Mouse (Mus musculus) mouse embryonic stem cell (cell line): ENCODE measurements around the gene Gm27021.

Experiments
- in situ Hi-C, 2 experiments: fragments of 300-500 bp; cut with MboI; formaldehyde crosslinking; loops; 1 replicate in 1 of 2; 3 replicates in 1 of 2; pipeline ENCODE4 v1.14.3; 2019 to 2020; ENCODE audit warnings: low sequenced_read_pairs in 2 of 2, low pct_unique_long_range_greater_than_20kb in 1 of 2, mixed read lengths in 1 of 2; ENCODE audit not compliant: unreplicated experiment in 1 of 2

Gene Gm27021

DNA sequence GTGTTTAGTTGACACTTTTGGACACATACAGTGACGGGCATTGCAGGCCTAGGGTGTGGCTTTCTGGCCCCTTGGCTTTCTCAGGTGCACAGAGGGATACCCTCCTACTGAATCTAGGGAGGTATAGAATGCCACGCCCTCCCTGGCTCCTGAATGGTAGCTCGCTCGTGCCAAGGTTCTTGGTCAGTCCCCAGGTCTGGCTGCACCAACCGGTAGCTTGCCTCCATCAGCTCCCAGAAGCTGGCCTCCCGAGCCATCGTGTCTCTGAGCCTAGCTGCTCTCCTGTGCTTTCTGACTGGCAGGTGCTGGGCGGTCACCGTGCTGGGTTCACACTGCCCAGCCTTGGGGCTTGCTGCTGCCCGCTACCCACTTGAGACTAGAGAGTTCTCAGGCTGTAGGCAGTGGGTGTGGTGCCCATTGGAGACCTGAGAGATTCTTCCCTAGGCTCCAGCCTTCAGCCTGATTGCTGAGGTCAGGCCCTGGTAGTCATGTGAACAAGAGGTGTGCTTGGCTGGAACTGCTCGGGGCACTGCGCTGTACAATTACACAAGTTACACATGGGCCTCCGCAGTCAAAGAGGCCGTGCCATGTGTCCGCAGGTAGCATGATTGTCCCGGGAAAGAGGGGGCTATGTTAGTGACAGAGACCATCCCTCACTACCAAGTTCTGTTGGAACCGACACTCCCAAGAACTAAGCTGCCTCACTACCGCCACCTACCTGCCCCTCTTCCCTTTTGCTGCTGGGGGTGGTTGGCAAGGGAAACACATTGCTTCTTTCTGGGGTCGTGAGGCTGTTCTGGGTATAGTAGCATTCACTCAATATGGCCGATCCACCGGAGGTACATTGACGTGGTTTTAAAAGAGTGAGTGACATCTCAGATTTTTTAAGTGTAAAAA, 106.1 kb downstream of the Gm27021 start:
- in situ Hi-C loops: no loop called here

DNA sequence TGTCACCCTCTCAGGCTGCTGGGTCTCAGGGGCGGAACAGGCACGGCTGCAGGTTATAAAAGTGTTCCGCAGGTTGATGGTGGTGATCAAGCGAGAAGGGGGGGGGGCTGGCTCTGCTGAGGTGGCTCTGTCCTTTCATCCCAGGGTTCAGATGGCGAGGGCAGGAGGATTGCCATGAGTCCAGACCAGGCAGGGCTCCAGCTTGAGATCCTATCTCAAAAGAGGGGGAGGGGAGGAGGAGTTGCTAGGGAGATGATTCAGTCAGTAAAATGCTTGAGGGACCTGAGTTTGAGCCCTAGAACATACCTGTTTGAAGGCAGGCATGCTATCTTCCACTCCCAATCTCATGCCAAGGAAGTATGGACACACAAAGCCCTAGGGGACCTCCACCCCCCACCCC, 107.3 kb downstream of the Gm27021 start:
- in situ Hi-C loops: no loop called here

DNA sequence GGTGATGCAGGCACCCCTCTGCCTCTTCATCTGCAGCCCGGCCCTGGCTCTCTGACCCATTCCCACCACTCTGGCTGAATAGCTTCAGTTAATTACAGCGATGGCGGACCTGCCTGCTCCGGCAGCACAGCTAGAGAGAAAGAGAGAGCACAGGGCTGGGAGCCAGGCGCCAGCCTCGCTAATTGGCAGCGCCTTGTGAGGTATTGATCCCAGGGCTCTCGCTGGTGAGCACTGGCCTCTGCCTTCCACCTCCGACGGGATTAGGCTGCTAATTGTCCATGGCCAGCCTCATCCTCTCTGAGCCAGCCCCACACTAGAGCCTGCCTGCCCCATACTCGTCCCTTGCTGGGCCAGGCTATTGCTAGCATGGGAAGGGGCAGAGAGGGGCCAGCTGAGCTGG, 108.2 kb downstream of the Gm27021 start:
- in situ Hi-C loops: no loop called here
